Mouse (Mus musculus) spleen, adult 2 months (tissue): ENCODE results near the gene Sf3a2. TPM values are rescaled to one million over a fixed set of nuclear protein-coding genes. Genes with fewer than 3 reads are reported as not detected.
"Not testable (repeated sequence)": the region's sequence is repeated elsewhere in the genome, so short reads cannot be mapped to it uniquely, and the experiment has no call there.

ENCODE experiments used
- DNase-seq, 2 experiments: peaks; one replicate each; pipeline versions ENCODE4 v3.0.0 to v3.0.0-alpha.2; 2012 to 2021; ENCODE audit warnings: low spot score in 2 of 2, low read depth in 1 of 2
- H3K27ac ChIP-seq: fragments of 200-500 bp; 2 replicates; pipeline ENCODE4 v1.5.1; 2012; ENCODE audit warnings: low read length, inconsistent platforms; ENCODE audit not compliant: insufficient read depth
- H3K27me3 ChIP-seq: fragments of 200-500 bp; 2 replicates; pipeline ENCODE4 v1.6.1; 2012; ENCODE audit warnings: mild to moderate bottlenecking, moderate library complexity, low read length, inconsistent platforms; ENCODE audit not compliant: control insufficient read depth, insufficient read depth
- H3K36me3 ChIP-seq: fragments of 200-500 bp; 2 replicates; pipeline ENCODE4 v1.6.1; 2012; ENCODE audit warnings: mild to moderate bottlenecking, low read length, inconsistent platforms; ENCODE audit not compliant: control insufficient read depth, insufficient read depth
- H3K4me1 ChIP-seq: fragments of 200-500 bp; 2 replicates; pipeline ENCODE4 v1.6.1; 2011; ENCODE audit warnings: inconsistent platforms; ENCODE audit not compliant: control insufficient read depth, insufficient read depth, insufficient read length
- H3K4me3 ChIP-seq: fragments of 200-500 bp; 2 replicates; pipeline ENCODE4 v1.5.1; 2011; ENCODE audit warnings: mild to moderate bottlenecking, inconsistent platforms; ENCODE audit not compliant: insufficient read depth, insufficient read length; ENCODE audit errors: extremely low read depth
- CTCF ChIP-seq: fragments of 200-500 bp; IDR thresholded peaks from 2 replicates; pipeline ENCODE4 v1.5.1; 2011; ENCODE audit warnings: mild to moderate bottlenecking, inconsistent platforms; ENCODE audit not compliant: insufficient read depth, insufficient read length, insufficient replicate concordance; ENCODE audit errors: extremely low read depth
- POLR2A ChIP-seq: fragments of 200-500 bp; IDR thresholded peaks from 2 replicates; pipeline ENCODE4 v1.6.1; 2011; ENCODE audit warnings: low read depth, low read length, inconsistent platforms
- WGBS: fragments of 180-500 bp; shearing (Covaris S2); methylation state at CpG from one replicate; pipeline ENCODE4 v1.1.7; 2018; 5-methylcytosine and 5-hydroxymethylcytosine counted together
- polyA plus RNA-seq: library from polyadenylated mRNA; depleted of rRNA; stranded (reverse); fragments of >200 nt; gene quantifications from 2 replicates; pipeline ENCODE4 v1.2.3, GENCODE M21; 2012

Sf3a2 gene
- polyA plus RNA-seq, 1 experiment: 38.7 TPM

DNA sequence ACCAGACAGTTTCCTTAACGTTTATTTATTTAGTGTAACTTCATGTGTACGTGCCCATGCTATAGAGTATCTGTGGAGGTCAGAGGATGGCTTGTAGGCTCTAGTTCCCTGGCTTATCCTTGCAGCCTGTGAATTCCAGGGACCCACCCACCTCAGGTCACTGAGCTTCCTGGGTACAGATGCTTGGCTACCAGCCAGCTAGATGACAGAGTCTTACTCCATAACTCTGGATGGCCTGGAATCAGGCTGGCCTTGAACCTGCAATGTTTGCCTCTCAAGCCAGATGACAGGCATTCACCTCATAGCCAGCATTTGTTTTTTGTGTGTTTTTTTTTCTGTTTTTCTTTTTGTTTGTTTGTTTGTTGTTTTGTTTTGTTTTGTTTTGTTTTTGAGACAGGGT is 19.2 kb downstream of the Sf3a2 start:
- no peaks in the 10 kb centered on the region for H3K36me3 ChIP-seq
- H3K27ac ChIP-seq: no peak overlapping the region
- H3K4me1 ChIP-seq: no peaks in the 10 kb centered on the region
- no peak for DNase-seq
- WGBS: 80% methylated on average over 2 of the region's 2 CpGs
- H3K27me3 ChIP-seq: 0 out of 2 replicates have a peak, but pooled peaks cover 2% of the 10 kb centered on the region
- H3K4me3 ChIP-seq: no peak overlapping the region
- TF ChIP-seq POLR2A: no peak
- no peak for TF ChIP-seq CTCF

DNA sequence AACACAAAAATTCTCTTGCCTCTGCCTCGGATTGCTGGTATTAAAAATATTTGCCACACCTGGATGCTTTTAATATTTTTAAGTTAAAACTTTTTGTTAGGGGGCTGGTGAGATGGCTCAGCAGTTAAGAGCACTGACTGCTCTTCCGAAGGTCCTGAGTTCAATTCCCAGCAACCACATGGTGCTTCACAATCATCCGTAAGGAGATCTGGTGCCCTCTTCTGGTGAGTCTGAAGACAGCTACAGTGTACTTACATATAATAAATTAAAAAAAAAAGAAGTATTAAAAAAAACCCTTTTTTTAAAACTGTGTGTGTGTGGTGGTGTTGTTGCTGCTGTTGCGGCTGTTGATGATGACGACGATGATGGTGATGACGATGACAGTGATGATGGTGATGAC is 20.0 kb downstream of the Sf3a2 start:
- not testable (repeated sequence) for H3K4me1 ChIP-seq, H3K27ac ChIP-seq, H3K27me3 ChIP-seq, DNase-seq, H3K4me3 ChIP-seq, H3K36me3 ChIP-seq
- 85% methylated on average over 7 of the region's 7 CpGs for WGBS

DNA sequence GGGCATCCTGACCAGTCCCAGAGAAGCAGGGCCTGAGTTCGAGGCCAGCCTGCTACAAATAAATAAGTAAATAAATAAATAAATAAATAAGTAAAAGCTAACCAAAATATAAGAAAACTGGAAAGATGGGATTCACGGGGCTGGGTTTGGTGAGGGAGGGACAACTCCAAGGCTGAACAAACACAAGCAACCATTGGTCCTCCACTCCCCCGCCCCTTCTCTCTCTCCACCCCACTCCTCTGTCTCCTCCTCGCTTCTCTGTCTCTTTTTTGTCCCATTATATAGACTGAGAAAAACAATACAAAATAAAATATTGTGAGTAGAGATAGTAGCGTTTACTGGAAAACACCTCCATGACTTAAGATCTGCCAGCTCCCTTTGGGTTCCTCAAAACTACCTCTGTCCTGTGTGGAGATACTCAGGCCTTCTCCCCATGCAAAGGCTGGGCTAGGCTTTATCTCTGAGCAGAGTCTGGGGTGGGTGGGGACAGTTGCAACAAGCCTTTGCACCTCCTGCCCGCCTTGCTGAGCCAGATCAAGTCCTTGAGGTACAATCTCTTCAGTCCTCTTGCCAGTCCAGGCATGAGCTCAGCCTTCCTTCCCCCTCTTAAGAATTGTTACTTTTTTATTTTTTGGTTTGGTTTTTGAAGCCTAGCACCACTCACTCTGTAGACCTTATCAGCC is 20.7 kb downstream of the Sf3a2 start:
- no peak for TF ChIP-seq POLR2A
- Histone ChIP-seq H3K27ac (no peak overlapping the region), H3K4me1 (peaks cover 2% of the 10 kb centered on the region; the same call in 1 of the 2 replicates), H3K4me3 (no peak overlapping the region), H3K27me3 (no peaks in the 10 kb centered on the region), H3K36me3 (no peaks in the 10 kb centered on the region)
- 70% methylated on average over 6 of the region's 6 CpGs for WGBS
- DNase-seq: no peak

DNA sequence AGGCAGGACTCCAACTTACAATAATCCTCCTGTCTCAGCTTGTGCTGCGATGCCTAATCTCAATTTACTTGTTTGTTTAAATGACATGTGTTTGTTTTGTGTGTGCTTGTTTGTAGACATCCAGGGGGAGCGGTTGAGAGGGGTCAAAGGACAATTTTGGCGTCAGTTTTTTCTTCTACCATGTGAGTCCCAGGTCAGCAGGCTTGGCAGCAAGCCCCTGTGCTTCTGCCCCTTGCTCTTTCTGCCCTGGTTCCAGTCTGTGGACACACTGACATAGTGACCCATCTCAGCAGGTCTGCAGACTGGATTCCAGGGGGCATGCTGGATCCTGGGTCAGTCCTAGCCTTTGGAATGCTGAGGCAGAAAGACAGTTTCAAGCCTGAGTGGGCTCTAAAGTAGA is 21.4 kb downstream of the Sf3a2 start:
- H3K4me3 ChIP-seq: no peak overlapping the region
- H3K27ac ChIP-seq: peak overlapping the region; percentile 8; the same call in 1 of the 2 replicates
- WGBS: 74% methylated on average over 3 of the region's 3 CpGs
- H3K4me1 ChIP-seq: peaks cover 8% of the 10 kb centered on the region; the same call in 1 of the 2 replicates
- no peak for TF ChIP-seq CTCF
- TF ChIP-seq POLR2A: no peak
- H3K27me3 ChIP-seq: no peaks in the 10 kb centered on the region
- no peaks in the 10 kb centered on the region for H3K36me3 ChIP-seq
- DNase-seq: no peak

DNA sequence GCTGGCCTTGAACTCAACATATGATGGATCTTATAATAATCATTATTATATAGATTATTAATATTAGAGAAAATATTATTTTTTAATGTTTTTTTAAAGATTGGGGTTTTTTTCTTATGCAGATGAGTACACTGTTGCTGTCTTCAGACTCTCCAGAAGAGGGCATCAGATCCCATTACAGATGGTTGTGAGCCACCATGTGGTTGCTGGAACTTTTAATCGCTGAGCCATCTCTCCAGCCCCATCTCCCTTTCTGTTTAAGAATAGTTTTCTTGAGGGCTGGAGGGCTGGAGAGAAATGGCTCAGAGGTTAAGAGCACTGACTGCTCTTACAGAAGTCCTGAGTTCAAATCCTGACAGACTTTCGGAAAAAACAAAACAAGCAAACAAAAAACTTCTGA is 24.0 kb downstream of the Sf3a2 start:
- WGBS: 49% methylated on average over 2 of the region's 2 CpGs
- Histone ChIP-seq H3K36me3 (no peaks in the 10 kb centered on the region), H3K27ac (no peak overlapping the region), H3K27me3 (no peaks in the 10 kb centered on the region), H3K4me1 (peaks cover 11% of the 10 kb centered on the region; the same call in 1 of the 2 replicates), H3K4me3 (no peak overlapping the region)
- DNase-seq: peak in 1 of 2 experiments; percentile 40
- no peak for TF ChIP-seq POLR2A
- peak; percentile 23; the same call in 1 of the 2 replicates for TF ChIP-seq CTCF

DNA sequence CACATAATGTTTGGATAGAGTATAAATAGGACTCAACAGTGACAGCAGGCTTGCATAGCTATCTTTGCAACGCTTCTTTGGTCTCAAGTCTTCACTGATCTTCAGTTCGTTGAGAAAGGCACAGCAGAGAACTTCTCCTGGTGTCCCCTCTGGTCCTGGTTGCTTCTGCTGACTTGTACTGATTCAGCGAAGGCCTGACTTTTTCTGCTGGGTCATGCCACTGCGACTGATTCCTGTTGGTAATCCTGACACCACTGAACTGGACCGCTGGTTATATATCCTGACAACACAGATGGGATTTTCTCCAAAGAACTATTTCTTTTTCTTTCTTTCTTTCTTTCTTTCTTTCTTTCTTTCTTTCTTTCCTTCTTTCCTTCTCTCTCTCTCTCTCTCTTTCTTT is 24.5 kb downstream of the Sf3a2 start:
- no peak overlapping the region for H3K27ac ChIP-seq
- TF ChIP-seq POLR2A: no peak
- TF ChIP-seq CTCF: no peak
- H3K27me3 ChIP-seq: no peaks in the 10 kb centered on the region
- no peaks in the 10 kb centered on the region for H3K36me3 ChIP-seq
- H3K4me3 ChIP-seq: no peak overlapping the region
- WGBS: 83% methylated on average over 5 of the region's 5 CpGs
- H3K4me1 ChIP-seq: peaks cover 11% of the 10 kb centered on the region; the same call in 1 of the 2 replicates
- DNase-seq: no peak

DNA sequence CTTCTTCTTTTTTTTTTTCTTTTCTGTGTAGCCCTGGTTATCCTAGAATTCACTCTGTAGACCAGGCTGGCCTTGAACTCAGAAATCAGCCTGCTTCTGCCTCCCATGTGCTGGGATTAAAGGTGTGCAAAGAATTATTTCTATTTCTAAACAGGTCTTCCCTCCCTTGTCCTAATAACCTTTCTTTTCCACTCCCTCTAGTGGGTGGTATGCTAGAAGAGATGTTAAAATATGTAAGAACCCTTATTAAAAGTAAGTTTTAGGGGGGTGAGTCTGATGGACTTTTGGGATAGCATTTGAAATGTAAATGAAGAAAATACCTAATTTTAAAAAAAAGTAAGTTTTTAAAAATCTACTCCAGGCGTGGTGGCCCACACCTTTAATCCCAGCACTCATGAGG is 25.3 kb downstream of the Sf3a2 start:
- no peak for DNase-seq
- H3K4me3 ChIP-seq: no peak overlapping the region
- WGBS: 83% methylated on average over 1 of the region's 1 CpGs
- H3K27ac ChIP-seq: no peak overlapping the region
- TF ChIP-seq CTCF (no peak), POLR2A (no peak)
- H3K36me3 ChIP-seq: no peaks in the 10 kb centered on the region
- peaks cover 14% of the 10 kb centered on the region; the same call in 1 of the 2 replicates for H3K4me1 ChIP-seq
- no peaks in the 10 kb centered on the region for H3K27me3 ChIP-seq
